Mouse (Mus musculus): ENCODE results near the gene Gm21915.

- no peak for TF ChIP-seq CTCF (IDR thresholded peaks at IDR 0.05; ENCODE audit: extremely low read depth, insufficient read depth, insufficient read length, insufficient replicate concordance)
- TF ChIP-seq POLR2A (IDR thresholded peaks at IDR 0.05; ENCODE audit: low read depth, low read length) = no peak
These were observed 20.4 kb upstream of the Gm21915 start for GRCm38 (mm10) chr9:40649983-40650382.
